Mouse (Mus musculus) layer of hippocampus, postnatal 14 days (tissue): ENCODE results near the gene Itsn2. TPM values are rescaled to one million over a fixed set of nuclear protein-coding genes. Genes with fewer than 3 reads are reported as not detected.
A peak's percentile ranks its signal among the peaks of the same experiment; 100 is the strongest.
"Not testable (repeated sequence)": the region's sequence is repeated elsewhere in the genome, so short reads cannot be mapped to it uniquely, and the experiment has no call there.

ENCODE experiments used
- DNase-seq, 2 experiments: peaks; one replicate each; pipeline ENCODE4 v3.0.0; 2021 to 2022; ENCODE audit warnings: low spot score in 2 of 2, mixed read lengths in 1 of 2
- total RNA-seq, 2 experiments: library from RNA; stranded (reverse); gene quantifications; 2 replicates each; pipeline ENCODE4 v1.2.3; 2021

The Itsn2 gene
- total RNA-seq, 2 experiments from 2014 or later, result 77.7 to 78.0 TPM

GRCm38 (mm10) chr12:4595055-4595454 lies 2.6 kb downstream of the Itsn2 start:
- DNase-seq, result no peak

- DNase-seq, result no peak
These were observed 6.4 kb downstream of the Itsn2 start for GRCm38 (mm10) chr12:4598666-4599428.

GRCm38 (mm10) chr12:4599713-4600112 lies 7.3 kb downstream of the Itsn2 start:
- no peak for DNase-seq

DNA sequence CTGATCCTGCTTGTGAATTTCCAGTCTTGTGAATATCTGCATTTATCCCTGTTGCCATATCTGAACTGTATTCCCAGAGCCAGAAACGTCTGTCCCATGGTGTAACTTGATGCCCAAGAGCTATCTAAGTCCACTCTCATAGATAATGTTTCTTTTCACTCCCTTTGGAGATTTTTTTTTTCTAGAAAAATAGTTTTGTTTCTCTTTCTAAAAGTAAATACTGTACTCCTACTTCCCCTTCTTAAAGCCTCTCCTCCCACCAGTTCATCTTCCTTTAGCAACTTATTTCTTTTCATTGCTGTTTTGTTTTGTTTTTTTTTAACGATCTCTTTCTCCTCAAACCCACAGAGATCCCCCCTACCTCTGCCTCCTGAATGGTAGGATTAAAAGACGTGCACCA lies 14.2 kb downstream of the Itsn2 start:
- no peak for DNase-seq

- no peak for DNase-seq
These were observed 22.3 kb downstream of the Itsn2 start for GRCm38 (mm10) chr12:4614722-4615121.

GRCm38 (mm10) chr12:4624201-4624600 lies 31.8 kb downstream of the Itsn2 start:
- DNase-seq, result no peak

GRCm38 (mm10) chr12:4632957-4633356 lies 40.5 kb downstream of the Itsn2 start:
- DNase-seq, result no peak

DNA sequence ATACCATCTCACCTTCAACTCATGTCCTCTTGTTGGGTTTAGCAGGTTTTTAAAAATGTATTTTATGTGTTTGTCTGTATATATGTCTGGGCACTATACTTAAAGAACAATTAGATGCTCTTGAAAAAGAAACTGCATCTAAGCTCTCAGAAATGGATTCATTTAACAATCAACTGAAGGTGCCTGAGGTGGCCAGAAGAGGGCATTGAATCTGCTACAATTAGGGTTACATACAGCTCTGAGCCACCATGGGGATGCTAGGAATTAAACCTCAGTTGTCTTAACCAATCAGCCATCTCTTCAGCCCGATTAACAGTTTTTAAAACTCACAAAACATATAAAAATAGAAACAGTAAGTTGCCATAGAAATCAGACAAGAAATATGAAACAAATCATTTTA lies 46.0 kb downstream of the Itsn2 start:
- no peak for DNase-seq

- DNase-seq, result no peak
These were observed 48.3 kb downstream of the Itsn2 start for GRCm38 (mm10) chr12:4640737-4641136.

GRCm38 (mm10) chr12:4656813-4657212 lies 64.4 kb downstream of the Itsn2 start:
- DNase-seq, result no peak

DNA sequence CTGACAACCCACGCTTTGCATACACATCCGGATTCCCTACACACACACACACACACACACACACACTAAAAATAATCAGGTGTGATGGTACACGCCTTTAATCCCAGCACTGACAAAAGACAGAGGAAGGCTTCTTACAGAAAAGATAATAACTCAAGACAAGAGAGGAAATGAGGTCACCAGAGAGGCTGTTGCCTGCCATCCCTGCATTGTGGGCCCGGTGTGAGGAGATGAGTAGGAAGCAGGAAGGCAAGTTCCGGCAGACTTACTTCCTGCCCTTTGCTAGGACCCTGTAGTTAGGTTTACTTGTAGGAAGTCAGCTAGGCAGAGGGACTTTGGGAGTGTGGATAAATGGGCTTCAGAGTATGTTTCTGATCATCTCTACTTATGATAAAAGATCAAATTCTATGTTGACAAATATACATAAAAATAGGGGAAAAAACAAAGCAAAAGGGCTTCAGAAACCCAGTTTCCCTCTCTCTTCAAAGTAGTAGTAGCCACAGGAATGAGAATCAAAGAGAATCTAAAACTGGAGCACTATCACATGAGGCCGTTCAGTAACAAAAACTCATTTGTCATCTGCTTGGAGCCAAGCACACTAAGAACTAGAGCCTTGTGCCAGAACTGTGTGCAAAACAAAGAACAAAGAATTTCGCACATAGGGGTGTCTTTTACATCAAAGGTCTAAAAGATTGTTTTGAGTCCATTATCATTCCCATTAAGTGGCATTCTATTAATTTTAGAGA lies 72.7 kb downstream of the Itsn2 start:
- DNase-seq, result peak in 1 of 2 experiments; percentile 30

- peak in 1 of 2 experiments; percentile 28 for DNase-seq
These were observed 73.2 kb downstream of the Itsn2 start for GRCm38 (mm10) chr12:4665675-4666037.

DNA sequence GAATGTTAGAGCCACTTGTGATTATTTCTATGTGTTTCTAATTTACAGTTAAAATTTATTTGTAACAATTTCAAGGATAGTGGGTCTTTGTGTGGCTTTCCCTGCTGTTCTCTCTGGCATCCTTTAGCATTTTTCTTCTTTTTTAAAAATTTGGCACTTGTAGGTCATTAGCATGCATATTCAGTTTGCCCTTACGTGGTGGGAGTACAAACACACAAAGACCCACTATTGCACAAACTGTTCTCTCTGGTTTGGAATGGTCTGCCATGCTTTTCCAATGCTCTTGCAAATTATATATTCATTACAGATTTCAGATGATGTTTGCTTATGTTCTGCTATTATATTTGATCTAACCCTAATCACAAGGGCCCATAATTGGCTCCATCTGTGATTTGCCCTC lies 83.9 kb downstream of the Itsn2 start:
- peak in 1 of 2 experiments; percentile 73 for DNase-seq

DNA sequence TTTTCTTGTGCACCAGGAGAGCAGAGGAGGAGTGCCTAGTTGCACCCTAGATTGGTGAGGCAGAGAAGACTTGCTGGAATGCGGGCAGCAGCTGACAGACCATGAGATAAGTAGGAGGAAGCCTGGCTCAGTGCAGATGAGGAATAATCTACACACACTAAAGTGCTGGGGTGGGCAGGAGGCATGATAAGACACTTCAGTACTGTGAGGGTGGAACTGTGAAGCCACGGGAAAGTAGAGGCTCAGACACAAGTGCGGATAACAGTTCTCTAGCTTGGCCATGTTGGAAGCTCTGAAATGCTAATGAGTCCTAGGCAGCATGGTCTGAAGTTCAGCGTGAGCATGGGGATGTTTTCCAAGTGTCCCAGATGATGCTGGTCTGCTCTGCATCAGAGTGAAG lies 87.5 kb downstream of the Itsn2 start:
- DNase-seq, result peak; percentile 29 to 65

- DNase-seq, result no peak
These were observed 93.0 kb downstream of the Itsn2 start for GRCm38 (mm10) chr12:4685441-4685840.

DNA sequence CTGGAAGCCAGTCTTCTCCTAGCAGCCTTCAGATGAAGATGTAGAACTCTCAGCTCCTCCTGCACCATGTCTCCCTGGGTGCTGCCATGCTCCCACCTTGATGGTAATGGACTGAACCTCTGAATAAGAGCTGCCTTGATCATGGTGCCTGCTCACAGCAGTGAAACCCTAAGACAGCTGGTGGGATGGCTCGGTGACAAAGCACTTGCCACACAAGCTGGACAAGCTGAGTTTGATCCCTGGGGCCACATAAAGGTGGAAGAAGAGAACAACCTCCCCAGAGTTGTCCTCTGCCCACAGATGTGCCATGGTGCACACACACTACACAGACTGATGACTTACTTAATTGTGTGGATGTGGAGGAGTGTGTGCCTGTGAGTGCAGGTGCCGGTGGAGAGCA lies 95.9 kb downstream of the Itsn2 start:
- DNase-seq, result no peak

GRCm38 (mm10) chr12:4689341-4689740 lies 96.9 kb downstream of the Itsn2 start:
- no peak for DNase-seq

DNA sequence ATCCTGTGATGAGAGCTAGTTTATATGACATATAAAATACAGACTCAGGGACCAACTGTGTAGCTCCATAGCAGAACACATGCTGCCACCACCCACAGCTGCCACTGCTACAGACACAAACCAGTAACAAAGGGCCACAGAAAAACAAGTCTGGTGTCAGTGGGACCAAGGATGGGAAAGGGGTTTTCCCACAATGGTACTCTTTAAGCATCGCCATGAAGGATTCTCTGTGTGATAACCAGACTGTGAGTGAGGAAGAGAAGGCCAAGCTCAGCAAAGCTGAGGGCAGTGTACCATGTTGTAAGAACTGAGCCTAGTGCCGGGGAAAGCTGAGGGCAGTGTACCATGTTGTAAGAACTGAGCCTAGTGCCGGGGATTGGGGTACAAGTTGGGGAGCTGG lies 98.8 kb downstream of the Itsn2 start:
- no peak for DNase-seq

DNA sequence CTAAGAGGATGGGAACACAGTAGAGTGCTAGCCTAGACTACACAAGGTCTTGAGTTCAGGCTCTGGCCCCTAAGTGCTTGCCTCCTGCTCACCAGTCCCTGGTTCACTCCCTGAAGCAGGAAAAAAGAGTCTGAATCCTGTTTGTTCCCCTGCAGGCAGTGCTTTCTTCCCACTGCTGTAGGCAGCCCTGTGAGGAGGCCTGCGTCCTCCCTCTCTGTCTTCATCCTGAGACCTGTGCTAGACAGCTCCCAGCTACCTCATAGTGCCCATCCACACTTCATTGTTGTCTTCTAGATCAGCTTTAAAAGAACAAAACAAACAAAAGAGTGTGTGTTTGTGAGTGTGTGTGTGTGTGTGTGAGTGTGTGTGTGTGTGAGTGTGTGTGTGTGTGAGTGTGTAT lies 102.1 kb downstream of the Itsn2 start:
- DNase-seq, result no peak

DNA sequence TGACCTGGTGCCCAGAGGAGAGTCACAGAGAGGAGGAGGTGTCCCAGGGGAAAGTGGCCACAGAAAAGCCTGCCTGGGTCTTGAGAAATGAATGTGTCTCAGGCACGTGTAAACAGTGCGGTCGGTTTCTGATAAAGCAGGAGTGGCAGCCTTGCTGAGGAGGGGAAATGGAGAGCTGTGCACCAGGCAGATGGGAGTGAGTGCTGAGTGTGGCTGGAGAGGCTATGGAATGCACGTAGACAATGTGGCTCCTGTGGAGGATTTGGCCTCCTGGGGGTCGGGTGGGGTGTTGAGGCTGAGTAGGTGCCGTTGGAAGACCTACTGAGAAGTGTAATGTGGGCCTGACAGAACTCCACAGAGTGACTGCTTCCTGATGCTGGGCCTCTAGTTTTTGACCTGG lies 113.2 kb downstream of the Itsn2 start:
- DNase-seq, result not testable (repeated sequence)

GRCm38 (mm10) chr12:4706175-4706574 lies 113.7 kb downstream of the Itsn2 start:
- DNase-seq, result no peak

GRCm38 (mm10) chr12:4706901-4707300 lies 114.5 kb downstream of the Itsn2 start:
- DNase-seq, result no peak
